Mouse (Mus musculus) kidney, postnatal 0 days (tissue): ENCODE data around the gene Tmem208. TPM values are rescaled to one million over a fixed set of nuclear protein-coding genes. Genes with fewer than 3 reads are reported as not detected.

Experiments used
- ATAC-seq: fragments of 200-750 bp; cut with Nextera tagmentation; replicated peaks from 2 replicates; pipeline ENCODE4 v1.8.0; 2017; ENCODE audit warnings: low read depth, moderate number of reproducible peaks, moderate TSS enrichment, moderate library complexity; ENCODE audit not compliant: low FRiP score
- DNase-seq: peaks from one replicate; pipeline ENCODE4 v3.0.0-alpha.2; 2016; ENCODE audit warnings: low spot score
- H3K27ac ChIP-seq: fragments of 300-500 bp; sonication (generic); 2 replicates; pipeline ENCODE4 v1.5.1; 2014; ENCODE audit warnings: mild to moderate bottlenecking
- H3K27me3 ChIP-seq: fragments of 300-500 bp; sonication (generic); 2 replicates; pipeline ENCODE4 v1.6.1; 2014; ENCODE audit warnings: low read length, mixed read lengths; ENCODE audit not compliant: insufficient read depth
- H3K36me3 ChIP-seq: fragments of 300-500 bp; sonication (generic); 2 replicates; pipeline ENCODE4 v1.6.1; 2014; ENCODE audit warnings: low read length, mixed read lengths; ENCODE audit not compliant: insufficient read depth
- H3K4me1 ChIP-seq: fragments of 300-500 bp; sonication (generic); replicated peaks from 2 replicates; pipeline ENCODE4 v1.6.1; 2014; ENCODE audit warnings: antibody characterized with exemption, low read length, mixed read lengths; ENCODE audit not compliant: insufficient read depth
- H3K4me2 ChIP-seq: fragments of 300-500 bp; sonication (generic); 2 replicates; pipeline ENCODE4 v1.6.1; 2014; ENCODE audit warnings: mild to moderate bottlenecking, low read length, moderate library complexity, mixed read lengths
- H3K4me3 ChIP-seq: fragments of 300-500 bp; sonication (generic); replicated peaks from 2 replicates; pipeline ENCODE4 v1.5.1; 2014; ENCODE audit warnings: low read depth, low read length
- H3K9ac ChIP-seq: fragments of 300-500 bp; sonication (generic); 2 replicates; pipeline ENCODE4 v1.6.1; 2014; ENCODE audit warnings: low read depth, low read length
- H3K9me3 ChIP-seq: fragments of 300-500 bp; sonication (generic); replicated peaks from 2 replicates; pipeline ENCODE4 v1.6.1; 2016; ENCODE audit warnings: low read length, inconsistent platforms, mixed read lengths
- CTCF ChIP-seq: IDR thresholded peaks from 2 replicates; pipeline ENCODE4 v1.5.1; 2016; ENCODE audit warnings: antibody characterized with exemption, low read depth, mild to moderate bottlenecking, moderate library complexity
- WGBS: fragments of 180-500 bp; shearing (Covaris S2); extraction: QIAGEN DNeasy Blood & Tissue Kit; methylation state at CpG from one replicate; pipeline ENCODE4 v1.1.7; 2014; 5-methylcytosine and 5-hydroxymethylcytosine counted together
- polyA plus RNA-seq: library from polyadenylated mRNA; unstranded; fragments of >200 nt; fragmentation: Nextera tagmentation; extraction: Ambion mirVana; gene quantifications from 2 replicates; pipeline ENCODE4 v1.2.1, GENCODE M21; 2015

Gene Tmem208
- polyA plus RNA-seq, 1 experiment from 2014 or later, result 140 TPM

DNA sequence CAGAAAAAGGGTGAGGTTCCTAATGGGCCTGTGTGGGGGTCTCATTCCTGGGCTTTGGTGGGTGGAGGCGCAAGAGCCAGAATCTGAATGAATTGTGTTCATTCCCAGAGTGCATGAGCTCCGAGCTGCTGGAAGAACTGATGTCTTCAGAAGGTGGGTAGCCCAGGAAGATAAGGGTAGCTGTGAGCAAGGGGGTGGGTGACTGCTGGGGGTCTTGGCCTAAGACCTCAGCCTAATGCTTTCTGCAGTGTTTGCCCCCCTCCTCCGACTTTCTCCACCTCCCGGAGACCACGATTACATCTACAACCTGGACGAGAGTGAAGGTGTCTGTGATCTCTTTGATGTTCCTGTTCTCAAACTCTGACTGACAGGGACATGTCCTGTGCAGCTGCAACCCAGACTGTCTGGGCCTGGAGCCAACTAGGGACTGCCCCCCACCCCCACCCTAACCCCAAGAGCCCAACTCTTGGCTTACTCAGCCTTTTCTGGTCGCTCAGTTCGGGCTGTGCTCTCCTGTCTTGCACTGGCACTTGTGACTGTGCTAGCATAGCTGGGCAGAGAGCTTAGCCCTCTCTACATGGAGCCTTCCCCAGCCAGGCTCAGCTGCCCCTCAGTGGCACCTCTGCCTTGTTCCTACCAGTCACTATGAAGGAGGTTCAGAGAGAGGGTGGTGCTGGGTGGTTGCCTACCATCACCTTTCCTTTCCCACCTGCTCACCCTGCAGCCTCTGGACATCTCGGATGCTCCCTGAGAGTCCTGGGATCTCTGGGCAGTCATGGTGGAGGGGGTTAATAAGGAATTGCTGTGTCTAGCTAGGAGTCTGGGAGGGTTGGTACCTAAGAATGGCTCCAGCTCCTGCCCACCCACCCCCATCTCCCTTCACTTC is 21.6 kb upstream of the Tmem208 start:
- peaks cover 12% of the 10 kb centered on the region; the same call in 1 of the 2 replicates for H3K4me1 ChIP-seq
- H3K36me3 ChIP-seq, result peaks cover 42% of the 10 kb centered on the region
- no peak overlapping the region for H3K4me2 ChIP-seq
- WGBS, result 59% methylated on average over 9 of the region's 9 CpGs
- TF ChIP-seq CTCF, result no peak
- ATAC-seq (no peak), DNase-seq (no peak)
- no peak overlapping the region for H3K9ac ChIP-seq
- H3K27ac ChIP-seq, result peak overlapping the region; percentile 38; the same call in 1 of the 2 replicates
- no peaks in the 10 kb centered on the region for H3K27me3 ChIP-seq
- H3K4me3 ChIP-seq, result no peak overlapping the region
- no peaks in the 10 kb centered on the region for H3K9me3 ChIP-seq

DNA sequence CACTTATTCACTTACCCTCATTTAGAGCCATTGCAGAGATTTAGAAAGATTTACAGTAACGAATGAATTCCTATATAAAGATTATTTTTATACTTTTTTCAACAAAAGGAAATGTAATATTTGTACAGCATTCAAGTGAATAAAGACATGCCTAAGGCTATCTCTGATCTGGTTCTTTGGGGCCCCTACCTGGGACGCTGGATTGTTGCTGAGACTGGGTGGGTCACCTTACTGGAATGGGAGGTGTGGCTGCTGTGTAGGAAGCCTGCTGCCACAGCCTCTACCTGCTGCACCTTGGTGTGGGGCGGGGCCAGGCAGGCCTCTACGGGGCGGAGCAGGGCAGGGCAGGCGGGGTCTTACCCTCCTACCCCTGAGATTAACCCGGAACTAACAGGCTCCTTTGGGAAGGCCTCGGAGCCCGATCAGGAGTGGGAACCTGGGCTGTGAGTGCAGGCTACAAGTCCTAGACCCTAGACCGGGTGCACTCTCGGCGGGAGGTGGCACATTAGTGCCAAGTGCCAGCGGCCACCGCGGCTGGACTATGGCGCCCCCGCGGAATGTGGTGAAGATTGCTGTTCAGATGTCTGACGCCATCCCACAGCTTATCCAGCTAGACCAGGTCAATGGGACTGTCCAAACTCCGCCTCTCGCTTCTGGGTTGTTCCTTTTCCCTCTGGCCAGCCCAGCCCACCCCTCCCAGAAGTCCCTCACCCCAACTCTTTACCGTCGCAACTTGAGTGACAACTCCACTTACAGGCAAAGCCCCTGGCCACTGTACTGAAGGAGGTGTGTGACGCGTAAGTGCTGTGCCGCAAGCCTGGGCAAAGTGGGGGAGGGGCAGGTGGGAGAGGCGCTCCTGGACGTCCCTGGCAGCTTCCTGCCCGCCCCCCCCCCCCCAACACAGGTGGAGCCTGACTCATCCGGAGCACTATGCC is 20.7 kb upstream of the Tmem208 start, which contains the start of gene Elmo3:
Elmo3 (plus strand) TSS at position 391 of the 935 bp plus-strand sequence.
- DNase-seq (peak; percentile 63), ATAC-seq (peak; percentile 90)
- WGBS, result 6% methylated on average over 29 of the region's 30 CpGs
- Histone ChIP-seq H3K4me2 (peak within 1 kb of the TSS; percentile 75), H3K9ac (peak within 1 kb of the TSS; percentile 62), H3K9me3 (no peaks in the 10 kb centered on the region), H3K36me3 (peaks cover 39% of the 10 kb centered on the region), H3K4me3 (peak within 1 kb of the TSS; percentile 37), H3K27ac (peak within 1 kb of the TSS; percentile 84), H3K27me3 (no peaks in the 10 kb centered on the region), H3K4me1 (peaks cover 12% of the 10 kb centered on the region; the same call in 1 of the 2 replicates)
- peak; percentile 26; the same call in 1 of the 2 replicates for TF ChIP-seq CTCF

DNA sequence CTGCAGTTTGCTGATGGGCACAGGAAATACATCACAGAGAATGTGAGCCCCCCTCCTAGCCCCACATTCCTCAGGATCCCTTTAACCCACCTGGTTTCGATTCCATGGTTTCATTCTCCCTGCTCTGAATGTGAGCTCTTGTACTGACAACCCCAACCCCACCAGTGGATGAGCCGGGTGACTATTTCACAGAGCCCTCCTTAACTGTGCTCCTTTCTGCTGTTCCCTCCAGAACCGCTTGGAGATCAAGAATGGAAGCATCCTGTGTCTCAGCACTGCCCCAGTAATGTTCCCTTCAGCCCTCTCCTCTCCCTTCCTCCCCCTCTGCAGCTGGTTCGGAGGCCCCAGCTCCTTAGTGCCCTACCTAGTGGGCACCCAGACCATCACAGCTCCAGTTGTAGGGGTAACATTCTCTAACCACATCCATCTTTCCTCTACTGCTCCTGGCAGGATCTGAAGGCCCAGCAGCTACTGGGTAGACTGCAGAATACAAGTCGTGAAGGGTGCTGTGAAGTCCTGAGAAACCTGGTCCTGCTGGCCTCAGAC is 19.9 kb upstream of the Tmem208 start:
- Histone ChIP-seq H3K4me3 (peak overlapping the region; percentile 37), H3K27me3 (no peaks in the 10 kb centered on the region), H3K4me1 (peaks cover 12% of the 10 kb centered on the region; the same call in 1 of the 2 replicates), H3K4me2 (peak overlapping the region; percentile 75), H3K27ac (peak overlapping the region; percentile 84), H3K36me3 (peaks cover 32% of the 10 kb centered on the region), H3K9me3 (no peaks in the 10 kb centered on the region), H3K9ac (peak overlapping the region; percentile 62)
- TF ChIP-seq CTCF, result no peak
- ATAC-seq, result peak; percentile 14
- WGBS, result 35% methylated on average over 5 of the region's 5 CpGs
- peak; percentile 37 for DNase-seq

DNA sequence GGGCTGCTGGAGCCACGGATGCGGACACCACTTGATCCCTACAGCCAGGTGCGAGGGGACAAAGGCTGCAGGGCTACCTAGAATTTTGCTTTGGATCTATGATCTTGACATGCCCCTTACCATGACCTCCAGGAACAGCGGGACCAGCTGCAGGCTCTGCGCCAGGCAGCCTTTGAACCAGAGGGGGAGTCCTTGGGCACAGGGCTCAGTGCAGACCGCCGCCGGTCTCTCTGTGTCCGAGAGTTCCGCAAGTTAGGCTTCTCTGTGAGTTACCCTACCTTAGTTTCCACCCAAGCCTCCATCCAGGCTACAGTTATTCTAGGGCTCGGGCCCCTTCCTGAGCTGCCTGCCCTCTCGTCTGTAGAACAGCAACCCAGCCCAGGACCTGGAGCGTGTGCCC is 18.5 kb upstream of the Tmem208 start:
- Histone ChIP-seq H3K27ac (no peak overlapping the region), H3K36me3 (peaks cover 30% of the 10 kb centered on the region; the same call in 1 of the 2 replicates), H3K9ac (no peak overlapping the region), H3K9me3 (no peaks in the 10 kb centered on the region), H3K4me3 (no peak overlapping the region), H3K4me2 (no peak overlapping the region), H3K27me3 (no peaks in the 10 kb centered on the region), H3K4me1 (peaks cover 12% of the 10 kb centered on the region; the same call in 1 of the 2 replicates)
- 94% methylated on average over 13 of the region's 13 CpGs for WGBS
- TF ChIP-seq CTCF, result no peak
- no peak for ATAC-seq
- no peak for DNase-seq

DNA sequence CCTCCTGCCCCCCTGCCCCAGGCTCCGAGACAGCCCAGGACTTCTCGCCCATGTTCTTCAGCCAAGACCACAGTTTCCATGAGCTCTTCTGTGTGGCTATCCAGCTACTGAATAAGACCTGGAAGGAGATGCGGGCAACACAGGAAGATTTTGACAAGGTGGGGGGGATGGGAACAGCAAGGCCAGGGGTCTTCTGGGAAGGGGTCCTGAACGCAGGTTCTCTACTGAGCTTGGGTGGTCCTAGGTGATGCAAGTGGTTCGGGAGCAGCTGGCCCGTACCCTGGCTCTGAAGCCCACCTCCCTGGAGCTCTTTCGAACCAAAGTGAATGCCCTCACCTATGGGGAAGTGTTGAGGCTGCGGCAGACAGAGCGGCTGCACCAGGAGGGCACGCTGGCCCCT is 17.7 kb upstream of the Tmem208 start:
- no peak for TF ChIP-seq CTCF
- 96% methylated on average over 10 of the region's 10 CpGs for WGBS
- Histone ChIP-seq H3K9ac (no peak overlapping the region), H3K4me1 (peaks cover 12% of the 10 kb centered on the region; the same call in 1 of the 2 replicates), H3K27ac (no peak overlapping the region), H3K4me3 (no peak overlapping the region), H3K9me3 (no peaks in the 10 kb centered on the region), H3K27me3 (no peaks in the 10 kb centered on the region), H3K4me2 (no peak overlapping the region), H3K36me3 (peaks cover 30% of the 10 kb centered on the region)
- no peak for ATAC-seq
- no peak for DNase-seq
